Mouse (Mus musculus) adrenal gland, postnatal 4 days (tissue): Measurements from ENCODE around the gene Vmn1r233. TPM values are rescaled to one million over a fixed set of nuclear protein-coding genes. Genes with fewer than 3 reads are reported as not detected.

Experiments
- DNase-seq, 2 experiments: peaks; one replicate each; pipeline ENCODE4 v3.0.0; 2021 to 2022; ENCODE audit warnings: low spot score in 2 of 2, mixed read lengths in 2 of 2
- long read RNA-seq, 2 experiments: library from polyadenylated mRNA; stranded (forward); transcript quantifications; one replicate each; pipeline ENCODE4 v2.0.0; 2021
- total RNA-seq, 2 experiments: library from RNA; stranded (reverse); gene quantifications; 2 replicates each; pipeline ENCODE4 v1.2.3; 2021

Gene Vmn1r233
- total RNA-seq: not detected
- long read RNA-seq, experiment 1: 0 reads
- long read RNA-seq, experiment 2: 0 reads

- DNase-seq: no peak
These were observed at the start of gene Vmn1r233 for GRCm38 (mm10) chr17:20996364-20996763. TSS of gene Vmn1r233 (minus strand) at chr17:20996464.

GRCm38 (mm10) chr17:21018410-21019080 is 22.3 kb upstream of the Vmn1r233 start:
- DNase-seq: no peak

GRCm38 (mm10) chr17:21009726-21010125 is 13.5 kb upstream of the Vmn1r233 start:
- DNase-seq: no peak

- peak; percentile 52 to 77 for DNase-seq
These were observed 12.4 kb upstream of the Vmn1r233 start, which contains the start of gene Zfp160 for GRCm38 (mm10) chr17:21008382-21009331. TSS of gene Zfp160 (plus strand) at chr17:21008903.

GRCm38 (mm10) chr17:20993716-20994115 is 2.5 kb downstream of the Vmn1r233 start:
- no peak for DNase-seq

- DNase-seq: no peak
These were observed 29.6 kb downstream of the Vmn1r233 start for GRCm38 (mm10) chr17:20966681-20967080.

GRCm38 (mm10) chr17:20965421-20965820 is 30.8 kb downstream of the Vmn1r233 start:
- DNase-seq: no peak

GRCm38 (mm10) chr17:20960386-20960785 is 35.9 kb downstream of the Vmn1r233 start:
- no peak for DNase-seq

- DNase-seq: no peak
These were observed 49.6 kb downstream of the Vmn1r233 start for GRCm38 (mm10) chr17:20946636-20947035.

- no peak for DNase-seq
These were observed 50.2 kb downstream of the Vmn1r233 start for GRCm38 (mm10) chr17:20946026-20946565.

- DNase-seq: peak; percentile 89 to 95
These were observed 51.0 kb downstream of the Vmn1r233 start, which contains the start of gene Ppp2r1a for GRCm38 (mm10) chr17:20944985-20945891. TSS of gene Ppp2r1a (plus strand) at chr17:20945311.

GRCm38 (mm10) chr17:20944226-20944625 is 52.0 kb downstream of the Vmn1r233 start:
- no peak for DNase-seq

Other genes with a start within 250 kb of the Vmn1r233 start
- gene Vmn1r228, start 210.3 kb downstream of the Vmn1r233 start, total RNA-seq: not detected
- gene Vmn1r229, start 184.9 kb downstream of the Vmn1r233 start, total RNA-seq: not detected
- not detected for gene Vmn1r230, start 156.0 kb downstream of the Vmn1r233 start, total RNA-seq
- not detected for gene Vmn1r231, start 91.4 kb downstream of the Vmn1r233 start, total RNA-seq
- not detected for gene Vmn1r232, start 76.8 kb downstream of the Vmn1r233 start, total RNA-seq
- gene Ppp2r1a, start 51.2 kb downstream of the Vmn1r233 start, total RNA-seq: 100 to 1,000 TPM; 340 to 365 TPM
- 10 to 100 TPM; 31.5 to 32.3 TPM for gene Zfp160, start 12.4 kb upstream of the Vmn1r233 start, total RNA-seq
- gene Vmn1r234, start 229.6 kb upstream of the Vmn1r233 start, total RNA-seq: not detected